Mouse (Mus musculus): ENCODE measurements around the gene Iqcf1.

DNA sequence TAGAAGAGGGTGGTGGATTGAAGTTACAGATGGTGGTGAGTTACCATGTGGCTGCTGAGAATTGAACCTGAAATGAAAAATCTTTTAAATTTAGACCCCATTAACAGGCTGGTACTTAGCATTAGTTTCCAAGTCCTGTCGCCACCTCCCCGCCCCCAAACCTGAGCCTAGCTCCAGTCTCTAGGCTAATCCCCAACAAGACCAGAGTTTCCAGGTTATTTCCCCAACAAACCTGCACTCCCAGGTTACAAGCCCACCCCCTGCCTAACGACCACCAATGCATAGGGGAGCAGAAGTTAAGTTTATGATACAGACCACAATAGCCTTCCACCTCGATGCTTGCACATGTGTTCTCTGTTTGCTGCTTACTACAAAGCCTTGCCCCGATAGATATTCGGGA lies 13.8 kb downstream of the Iqcf1 start:
- TF ChIP-seq CTCF (IDR thresholded peaks at IDR 0.05; ENCODE audit: low read depth, low read length) (no peak), POLR2A (IDR thresholded peaks at IDR 0.05; ENCODE audit: borderline replicate concordance, low read depth, low read length) (no peak)
